Mouse (Mus musculus) central nervous system, embryonic 18 days (tissue): ENCODE measurements around the gene Ndrg3. TPM values are rescaled to one million over a fixed set of nuclear protein-coding genes. Genes with fewer than 3 reads are reported as not detected.

Experiments
- polyA plus RNA-seq: library from polyadenylated mRNA; depleted of rRNA; stranded (reverse); fragments of >200 nt; gene quantifications from 2 replicates; pipeline ENCODE4 v1.2.3, GENCODE M21; 2012; rRNA removed

Gene Ndrg3
- 226 and 247 TPM in 2 replicates for polyA plus RNA-seq

DNA sequence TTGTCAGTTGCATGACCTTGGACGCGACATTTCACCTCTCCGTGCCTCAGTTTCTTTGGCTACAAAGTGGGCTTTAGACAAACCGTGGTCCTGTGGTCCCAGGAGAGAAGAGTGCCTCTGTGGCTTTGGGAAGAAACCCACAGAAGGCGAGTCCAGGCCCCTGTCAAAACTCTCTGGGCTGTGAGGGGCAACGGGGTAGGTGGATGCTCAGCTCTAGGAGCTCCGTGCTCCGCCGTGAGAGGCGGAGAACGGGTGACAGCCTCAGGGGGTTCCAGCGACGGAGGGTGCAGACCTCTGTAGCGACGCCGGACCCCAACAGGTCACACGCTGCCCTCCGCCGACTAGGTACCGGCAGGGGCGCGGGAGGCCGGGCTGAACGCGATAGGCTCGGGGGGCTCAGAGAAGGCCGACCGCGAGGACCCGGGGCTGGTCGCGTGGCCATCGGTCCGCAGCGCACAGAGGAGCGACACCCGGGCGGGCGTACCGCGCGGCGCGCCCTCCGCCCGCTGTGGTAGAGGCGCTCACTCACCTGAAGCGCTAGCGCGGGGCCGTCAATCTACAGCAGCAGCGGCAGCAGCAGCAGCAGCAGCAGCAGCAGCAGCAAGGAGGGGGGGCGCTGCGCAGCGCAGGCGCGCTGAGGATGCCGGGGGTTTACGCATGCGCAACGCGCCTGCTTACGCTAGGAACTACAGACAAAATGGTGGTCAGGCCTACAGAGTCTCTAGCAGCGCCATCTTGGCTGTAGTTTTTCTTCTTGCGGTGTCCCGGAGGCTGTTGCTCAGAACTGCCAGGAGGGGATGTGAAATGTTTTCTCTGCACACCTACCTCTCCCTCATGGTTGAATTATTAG lies at the start of gene Ndrg3:
Gene Ndrg3 (minus strand): TSS at position 587 of the 850 bp plus-strand sequence.

DNA sequence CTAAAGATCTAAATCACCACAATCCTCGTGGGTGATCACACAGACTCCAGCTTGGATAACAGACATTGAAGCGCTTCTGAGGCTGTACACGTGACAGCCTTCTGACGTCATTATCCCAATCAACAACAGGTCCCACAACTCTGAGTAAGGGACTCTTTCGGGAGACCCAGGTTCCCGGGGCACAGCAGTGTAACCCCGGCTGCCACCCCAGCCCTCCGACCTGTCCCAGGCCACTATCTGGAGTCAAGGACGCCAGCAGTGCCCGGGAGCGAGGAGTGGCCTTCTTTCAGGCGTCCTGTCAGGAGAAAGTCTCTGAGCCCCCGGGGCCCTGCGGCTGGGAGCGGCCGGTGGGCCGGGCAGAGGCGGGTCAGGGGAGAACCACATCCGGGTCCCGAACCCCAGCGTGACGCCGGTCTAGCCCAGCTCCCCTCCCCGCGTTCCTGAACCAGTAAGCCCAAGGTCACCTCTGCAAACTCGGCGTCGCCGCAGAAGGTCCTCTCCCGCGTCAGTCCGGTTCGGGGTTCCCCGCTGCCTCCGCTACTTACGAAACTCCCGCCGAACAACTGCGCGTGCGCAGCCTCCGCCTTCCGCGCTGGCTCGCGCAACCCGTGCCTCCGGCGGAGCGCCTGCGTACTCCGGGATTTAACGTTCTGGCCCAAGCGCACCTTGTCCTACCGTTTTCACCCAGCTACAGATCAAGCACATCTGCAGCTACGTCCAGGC lies 14.8 kb upstream of the Ndrg3 start, which contains the start of gene Dsn1:
Gene Dsn1 (minus strand): TSS at position 644 of the 723 bp plus-strand sequence.

DNA sequence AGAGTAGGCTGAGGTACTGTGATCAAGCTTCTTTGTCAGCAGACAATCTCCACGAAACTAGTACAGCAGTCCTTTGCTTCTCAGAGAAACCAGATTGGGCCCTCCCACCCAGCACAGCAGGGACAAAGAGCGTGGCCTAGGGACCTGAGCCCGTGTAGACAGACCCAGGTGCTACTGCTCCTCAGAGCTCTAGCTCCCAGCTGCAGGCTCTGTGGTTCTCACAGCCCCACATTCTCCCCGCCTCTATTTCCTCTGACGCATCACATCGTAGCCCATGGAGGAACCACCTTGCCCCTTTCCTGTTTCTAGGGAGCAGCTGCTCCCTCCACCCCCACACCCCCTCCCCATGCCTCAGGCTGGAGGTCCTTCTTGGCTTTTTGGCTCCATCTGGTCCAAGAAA lies 104.8 kb downstream of the Ndrg3 start, which contains the start of gene Sla2:
Gene Sla2 (minus strand): TSS at position 176 of the 400 bp plus-strand sequence.

Other genes with a start within 250 kb of the Ndrg3 start
- gene Myl9, start 216.6 kb downstream of the Ndrg3 start, polyA plus RNA-seq: 25.9 and 26.9 TPM in 2 replicates
- 10.3 and 13.2 TPM in 2 replicates for gene Tgif2, start 152.0 kb downstream of the Ndrg3 start, polyA plus RNA-seq
- 3.6 and 4.4 TPM in 2 replicates for gene 4930518I15Rik, start 134.1 kb downstream of the Ndrg3 start, polyA plus RNA-seq
- 123 and 131 TPM in 2 replicates for gene Rab5if, start 128.9 kb downstream of the Ndrg3 start, polyA plus RNA-seq
- gene Sla2, start 104.9 kb downstream of the Ndrg3 start, polyA plus RNA-seq: 0.07 and 0.08 TPM in 2 replicates
- 8.2 and 9.5 TPM in 2 replicates for gene Dsn1, start 15.1 kb upstream of the Ndrg3 start, polyA plus RNA-seq
- 16.8 and 20.8 TPM in 2 replicates for gene Soga1, start 87.2 kb upstream of the Ndrg3 start, polyA plus RNA-seq
- 0.17 and 0.36 TPM in 2 replicates for gene Tldc2, start 95.0 kb upstream of the Ndrg3 start, polyA plus RNA-seq
- 16.5 and 17.1 TPM in 2 replicates for gene Samhd1, start 143.2 kb upstream of the Ndrg3 start, polyA plus RNA-seq
- gene Rbl1, start 212.5 kb upstream of the Ndrg3 start, polyA plus RNA-seq: 6.2 and 6.9 TPM in 2 replicates